Mouse (Mus musculus): ENCODE measurements around the gene Nap1l2. TPM values are rescaled to one million over a fixed set of nuclear protein-coding genes. Genes with fewer than 3 reads are reported as not detected.

Gene Nap1l2
- polyA plus RNA-seq, 1 experiment from 2014 or later: 1.1 TPM

GRCm38 (mm10) chrX:103138549-103138948, 47.9 kb downstream of the Nap1l2 start:
- Histone ChIP-seq H3K4me2 (replicated peaks; ENCODE audit: low read depth, low read length) (no peak overlapping the region), H3K27ac (ENCODE audit: low read depth, low read length) (no peak overlapping the region), H3K9me3 (ENCODE audit: control insufficient read depth, low read length) (no peaks in the 10 kb centered on the region), H3K36me3 (ENCODE audit: control insufficient read depth, insufficient read depth, low read length) (no peaks in the 10 kb centered on the region), H3K4me1 (ENCODE audit: control insufficient read depth, insufficient read depth, low read length) (no peaks in the 10 kb centered on the region), H3K27me3 (ENCODE audit: control insufficient read depth, insufficient read depth, low read length) (no peaks in the 10 kb centered on the region), H3K9ac (ENCODE audit: low read depth, low read length) (no peak overlapping the region), H3K4me3 (ENCODE audit: low read length) (no peak overlapping the region)
- 82% methylated on average over 3 of the region's 3 CpGs for WGBS
- ATAC-seq (ENCODE audit: low FRiP score, low TSS enrichment): no peak

Other genes starting within 250 kb of the Nap1l2 start
- not detected in 2 replicates for gene Cdx4, start 134.8 kb upstream of the Nap1l2 start, polyA plus RNA-seq (2014; fragmentation: Nextera tagmentation; extraction: Ambion mirVana)
- gene Chic1, start 169.8 kb upstream of the Nap1l2 start, polyA plus RNA-seq (2014; fragmentation: Nextera tagmentation; extraction: Ambion mirVana): 3.8 and 4.8 TPM in 2 replicates
- 0.24 TPM in 1 of 2 replicates, not detected in the other for gene Tsx, start 227.8 kb upstream of the Nap1l2 start, polyA plus RNA-seq (2014; fragmentation: Nextera tagmentation; extraction: Ambion mirVana)
- gene Gm26992, start 235.4 kb upstream of the Nap1l2 start, polyA plus RNA-seq (2014; fragmentation: Nextera tagmentation; extraction: Ambion mirVana): not detected in 2 replicates